Mouse (Mus musculus): ENCODE data around the gene Mknk1.
A peak's percentile ranks its signal among the peaks of the same experiment; 100 is the strongest.

Gene Mknk1

GRCm38 (mm10) chr4:115846656-115847055, 7.7 kb downstream of the Mknk1 start:
- no peak for DNase-seq (ENCODE audit: low spot score)

GRCm38 (mm10) chr4:115847377-115847776, 8.4 kb downstream of the Mknk1 start:
- DNase-seq (ENCODE audit: low spot score) = peak; percentile 62

GRCm38 (mm10) chr4:115848083-115848482, 9.1 kb downstream of the Mknk1 start:
- no peak for DNase-seq (ENCODE audit: low spot score)

- DNase-seq (ENCODE audit: low spot score) = no peak
Measured at GRCm38 (mm10) chr4:115848990-115849677, 10.1 kb downstream of the Mknk1 start.

GRCm38 (mm10) chr4:115850111-115850510, 11.1 kb downstream of the Mknk1 start:
- no peak for DNase-seq (ENCODE audit: low spot score)

GRCm38 (mm10) chr4:115850631-115851030, 11.6 kb downstream of the Mknk1 start:
- no peak for DNase-seq (ENCODE audit: low spot score)

GRCm38 (mm10) chr4:115851569-115851968, 12.6 kb downstream of the Mknk1 start:
- DNase-seq (ENCODE audit: low spot score) = no peak

GRCm38 (mm10) chr4:115855100-115855499, 16.1 kb downstream of the Mknk1 start:
- no peak for DNase-seq (ENCODE audit: low spot score)

GRCm38 (mm10) chr4:115855609-115856008, 16.6 kb downstream of the Mknk1 start:
- DNase-seq (ENCODE audit: low spot score) = no peak

GRCm38 (mm10) chr4:115856282-115856681, 17.3 kb downstream of the Mknk1 start:
- no peak for DNase-seq (ENCODE audit: low spot score)

- peak; percentile 10 for DNase-seq (ENCODE audit: low spot score)
Measured at GRCm38 (mm10) chr4:115857293-115857883, 18.4 kb downstream of the Mknk1 start.

GRCm38 (mm10) chr4:115863352-115863751, 24.4 kb downstream of the Mknk1 start:
- no peak for DNase-seq (ENCODE audit: low spot score)

GRCm38 (mm10) chr4:115863880-115864279, 24.9 kb downstream of the Mknk1 start:
- DNase-seq (ENCODE audit: low spot score) = no peak

- no peak for DNase-seq (ENCODE audit: low spot score)
Measured at GRCm38 (mm10) chr4:115869512-115870210, 30.7 kb downstream of the Mknk1 start.

- DNase-seq (ENCODE audit: low spot score) = no peak
Measured at GRCm38 (mm10) chr4:115873231-115873630, 34.2 kb downstream of the Mknk1 start.

- no peak for DNase-seq (ENCODE audit: low spot score)
Measured at GRCm38 (mm10) chr4:115878216-115878678, 39.2 kb downstream of the Mknk1 start.

- no peak for DNase-seq (ENCODE audit: low spot score)
Measured at GRCm38 (mm10) chr4:115878828-115879227, 39.8 kb downstream of the Mknk1 start.

- DNase-seq (ENCODE audit: low spot score) = no peak
Measured at GRCm38 (mm10) chr4:115881183-115881582, 42.2 kb downstream of the Mknk1 start.

- peak; percentile 56 for DNase-seq (ENCODE audit: low spot score)
Measured at GRCm38 (mm10) chr4:115882195-115882594, 43.2 kb downstream of the Mknk1 start.

- DNase-seq (ENCODE audit: low spot score) = no peak
Measured at GRCm38 (mm10) chr4:115884022-115884421, 45.0 kb downstream of the Mknk1 start, which contains the start of gene Kncn. Kncn (plus strand) TSS chr4:115884400.

- no peak for DNase-seq (ENCODE audit: low spot score)
Measured at GRCm38 (mm10) chr4:115885846-115886245, 46.8 kb downstream of the Mknk1 start.

GRCm38 (mm10) chr4:115886875-115887274, 47.9 kb downstream of the Mknk1 start:
- no peak for DNase-seq (ENCODE audit: low spot score)

- no peak for DNase-seq (ENCODE audit: low spot score)
Measured at GRCm38 (mm10) chr4:115890066-115890465, 51.1 kb downstream of the Mknk1 start.
